In genomic region chr6:108844093-108844492, GRCm38 (mm10) we compare ENCODE assay signal across 17 mouse cellular contexts. TPM values are rescaled to one million over a fixed set of nuclear protein-coding genes. Genes with fewer than 3 reads are reported as not detected.
DNase-seq lines count a peak whose midpoint lies in the region; ATAC-seq and TF ChIP-seq lines count a peak whose summit lies in the region.
"Had no signal": no experiment of that assay in that cellular context is flagged by ENCODE, and none has a peak within 500 bp of the region (broad histone marks: within the 10 kb centered on the region; RNA-seq: fewer than 3 reads in every experiment).

No protein-coding gene starts in this region.

- DNase-seq in thymus, adult 2 months = no peak
- DNase-seq in thymus, adult 18-20 months = no peak
- peak; percentile 34 for DNase-seq in T-cell, adult 2 months (ENCODE audit: low spot score)
- peak; percentile 56 for DNase-seq in induced T-regulatory cell, adult 2 months (ENCODE audit: low read depth)
- no peak for DNase-seq in midbrain, embryonic 10.5 days (ENCODE audit: low spot score)
- no peak for DNase-seq in layer of hippocampus, postnatal 36 days
- DNase-seq: cerebellum, adult 9-10 months; gastrocnemius, postnatal 25 days; kidney, adult 9 months; spleen, adult 18-20 months had no signal

- no peak overlapping the region for H3K4me2 ChIP-seq in intestine, postnatal 0 days (replicated peaks; ENCODE audit: low read depth)
- H3K4me2 ChIP-seq: heart, embryonic 15.5 days; limb, embryonic 12.5 days had no signal

- no peak overlapping the region for H3K9ac ChIP-seq in intestine, postnatal 0 days (ENCODE audit: low read depth, low read length)
- H3K9ac ChIP-seq: heart, embryonic 15.5 days; limb, embryonic 12.5 days; liver, embryonic 14.5 days had no signal

- TF ChIP-seq POLR2A in thymus, adult 2 months (IDR thresholded peaks at IDR 0.05; ENCODE audit: control insufficient read depth, extremely low read depth, insufficient read depth, low read length, poor library complexity) = no peak

- H3K4me1 ChIP-seq in thymus, adult 2 months (replicated peaks; ENCODE audit: control insufficient read depth, insufficient read depth, low read length) = peaks cover 21% of the 10 kb centered on the region
- no peaks in the 10 kb centered on the region for H3K4me1 ChIP-seq in intestine, postnatal 0 days (replicated peaks; ENCODE audit: control insufficient read depth, insufficient read depth, low read length)
- H3K4me1 ChIP-seq in midbrain, embryonic 10.5 days = no peaks in the 10 kb centered on the region
- H3K4me1 ChIP-seq: forebrain, embryonic 10.5 days; heart, embryonic 15.5 days; limb, embryonic 12.5 days had no signal

- H3K9me3 ChIP-seq in intestine, postnatal 0 days (ENCODE audit: control insufficient read depth) = no peaks in the 10 kb centered on the region
- H3K9me3 ChIP-seq in midbrain, embryonic 10.5 days (replicated peaks) = no peaks in the 10 kb centered on the region
- H3K9me3 ChIP-seq: forebrain, embryonic 10.5 days; heart, embryonic 15.5 days; limb, embryonic 12.5 days had no signal

- H3K36me3 ChIP-seq in thymus, adult 2 months (ENCODE audit: control insufficient read depth, insufficient read depth, low read length) = peaks cover 88% of the 10 kb centered on the region
- peaks cover 48% of the 10 kb centered on the region for H3K36me3 ChIP-seq in intestine, postnatal 0 days (ENCODE audit: control insufficient read depth, insufficient read depth)
- peaks cover 85% of the 10 kb centered on the region for H3K36me3 ChIP-seq in midbrain, embryonic 10.5 days

- H3K27ac ChIP-seq in thymus, adult 2 months (ENCODE audit: control insufficient read depth, insufficient read depth, low read length) = peak overlapping the region; percentile 30
- H3K27ac ChIP-seq in intestine, postnatal 0 days (ENCODE audit: low read depth, low read length) = no peak overlapping the region
- no peak overlapping the region for H3K27ac ChIP-seq in midbrain, embryonic 10.5 days (replicated peaks)
- H3K27ac ChIP-seq: forebrain, embryonic 10.5 days; heart, embryonic 15.5 days; left cerebral cortex, adult 2 months; limb, embryonic 12.5 days; liver, embryonic 14.5 days had no signal

- 39% methylated on average over 3 of the region's 3 CpGs for WGBS in thymus, adult 2 months
- WGBS in intestine, postnatal 0 days = 71% methylated on average over 3 of the region's 3 CpGs
- WGBS in midbrain, embryonic 10.5 days = 83% methylated on average over 3 of the region's 3 CpGs

- 0 out of 2 replicates have a peak, but pooled peaks have one; percentile 23 for ATAC-seq in neutrophil, adult 5-6 weeks (ENCODE audit: extremely low read depth, insufficient number of reproducible peaks, low FRiP score, poor library complexity, severe bottlenecking)
- no peak for ATAC-seq in intestine, postnatal 0 days

- H3K4me3 ChIP-seq in thymus, adult 2 months (ENCODE audit: control insufficient read depth, insufficient read depth, low read length) = no peak overlapping the region
- no peak overlapping the region for H3K4me3 ChIP-seq in intestine, postnatal 0 days (ENCODE audit: low read depth, low read length)
- H3K4me3 ChIP-seq in midbrain, embryonic 10.5 days = no peak overlapping the region
- H3K4me3 ChIP-seq: forebrain, embryonic 10.5 days; heart, embryonic 15.5 days; left cerebral cortex, adult 2 months; limb, embryonic 12.5 days had no signal

- no peak for TF ChIP-seq CTCF in thymus, adult 2 months (IDR thresholded peaks at IDR 0.05; ENCODE audit: borderline replicate concordance, control insufficient read depth, extremely low read depth, insufficient read depth, low read length, poor library complexity)
- no peak for TF ChIP-seq CTCF in intestine, postnatal 0 days (IDR thresholded peaks at IDR 0.05; ENCODE audit: low read depth)

- H3K27me3 ChIP-seq in thymus, adult 2 months (ENCODE audit: control insufficient read depth, insufficient read depth, low read length) = no peaks in the 10 kb centered on the region
- H3K27me3 ChIP-seq in intestine, postnatal 0 days (replicated peaks; ENCODE audit: control insufficient read depth, insufficient read depth, low read length) = no peaks in the 10 kb centered on the region
- H3K27me3 ChIP-seq in midbrain, embryonic 10.5 days (ENCODE audit: low read depth, poor library complexity, severe bottlenecking) = no peaks in the 10 kb centered on the region
- H3K27me3 ChIP-seq: heart, embryonic 15.5 days; limb, embryonic 12.5 days had no signal

RNA-seq across cellular contexts. Expression of gene Edem1, which starts 15.7 kb away (rescaled TPM):
- 241 and 286 TPM in 2 replicates for polyA plus RNA-seq in thymus, adult 2 months (2012; rRNA removed)
- 83.6 and 88.1 TPM in 2 replicates for total RNA-seq in neutrophil, adult 5-6 weeks (2017)
- 40.4 and 41.3 TPM in 2 replicates for polyA plus RNA-seq in intestine, postnatal 0 days (2015; fragmentation: Nextera tagmentation; extraction: Ambion mirVana)
- 14.2 and 15.7 TPM in 2 replicates for polyA plus RNA-seq in midbrain, embryonic 10.5 days (2016; fragmentation: Nextera tagmentation; extraction: Ambion mirVana)
- total RNA-seq in layer of hippocampus, postnatal 36 days (2021) = 10 to 100 TPM; 16.9 to 18.6 TPM

Comparison
In these comparisons a context has a peak if more than half of its experiments do, and no peak if none do; other contexts are left out.
1. DNase-seq: peak in T-cell, adult 2 months (single experiment) and induced T-regulatory cell, adult 2 months (single experiment); none in thymus, adult 2 months (single experiment), thymus, adult 18-20 months (0 of 2), midbrain, embryonic 10.5 days (single experiment) and layer of hippocampus, postnatal 36 days (0 of 2).